Mouse (Mus musculus) gastrocnemius, adult 8-10 months (tissue): ENCODE results near the gene Hes7. TPM values are rescaled to one million over a fixed set of nuclear protein-coding genes. Genes with fewer than 3 reads are reported as not detected.
A peak's percentile ranks its signal among the peaks of the same experiment; 100 is the strongest.

Source experiments
- DNase-seq, 2 experiments: peaks; one replicate each; pipeline ENCODE4 v3.0.0; 2022; ENCODE audit warnings: low spot score in 2 of 2
- total RNA-seq, 4 experiments: library from RNA; stranded (reverse); gene quantifications; 2 replicates each; pipeline ENCODE4 v1.2.4; 2022

Hes7 gene
- total RNA-seq, 4 experiments from 2014 or later, result not detected

GRCm38 (mm10) chr11:69117737-69118695 is 2.2 kb upstream of the Hes7 start:
- peak in 1 of 2 experiments; percentile 44 for DNase-seq

- peak; percentile 67 to 77 for DNase-seq
Measured at GRCm38 (mm10) chr11:69118765-69119164, 1.4 kb upstream of the Hes7 start.

GRCm38 (mm10) chr11:69119446-69120155 is 603 bp upstream of the Hes7 start:
- no peak for DNase-seq

GRCm38 (mm10) chr11:69121001-69121740 is 967 bp downstream of the Hes7 start:
- DNase-seq, result no peak

GRCm38 (mm10) chr11:69121741-69122335 is 1.6 kb downstream of the Hes7 start:
- no peak for DNase-seq

- DNase-seq, result peak; percentile 83 to 88
Measured at GRCm38 (mm10) chr11:69122336-69122951, 2.2 kb downstream of the Hes7 start, which contains the start of gene 9130213A22Rik. Gene 9130213A22Rik (minus strand): TSS chr11:69122589.

GRCm38 (mm10) chr11:69123056-69123692 is 3.0 kb downstream of the Hes7 start:
- DNase-seq, result peak; percentile 85 to 88

GRCm38 (mm10) chr11:69123693-69124497 is 3.7 kb downstream of the Hes7 start:
- DNase-seq, result peak; percentile 82 to 83

GRCm38 (mm10) chr11:69124498-69124847 is 4.3 kb downstream of the Hes7 start:
- DNase-seq, result no peak

GRCm38 (mm10) chr11:69125041-69125851 is 5.0 kb downstream of the Hes7 start:
- peak; percentile 72 to 77 for DNase-seq

- DNase-seq, result no peak
Measured at GRCm38 (mm10) chr11:69125852-69125918, 5.5 kb downstream of the Hes7 start, which contains the start of gene Aloxe3. Gene Aloxe3 (plus strand): TSS chr11:69125896.

GRCm38 (mm10) chr11:69125919-69126705 is 5.9 kb downstream of the Hes7 start:
- no peak for DNase-seq

GRCm38 (mm10) chr11:69126706-69127095 is 6.5 kb downstream of the Hes7 start:
- no peak for DNase-seq

- DNase-seq, result no peak
Measured at GRCm38 (mm10) chr11:69128426-69129122, 8.4 kb downstream of the Hes7 start.

- DNase-seq, result no peak
Measured at GRCm38 (mm10) chr11:69133566-69133922, 13.3 kb downstream of the Hes7 start.

- DNase-seq, result no peak
Measured at GRCm38 (mm10) chr11:69133923-69134621, 13.9 kb downstream of the Hes7 start.

- DNase-seq, result no peak
Measured at GRCm38 (mm10) chr11:69134622-69134968, 14.4 kb downstream of the Hes7 start.
